Mouse (Mus musculus): ENCODE results near the gene Ccl27a. TPM values are rescaled to one million over a fixed set of nuclear protein-coding genes. Genes with fewer than 3 reads are reported as not detected.
"Not testable (repeated sequence)": the region's sequence is repeated elsewhere in the genome, so short reads cannot be mapped to it uniquely, and the experiment has no call there.

Ccl27a gene
- polyA plus RNA-seq, 1 experiment from 2014 or later = 281 TPM

DNA sequence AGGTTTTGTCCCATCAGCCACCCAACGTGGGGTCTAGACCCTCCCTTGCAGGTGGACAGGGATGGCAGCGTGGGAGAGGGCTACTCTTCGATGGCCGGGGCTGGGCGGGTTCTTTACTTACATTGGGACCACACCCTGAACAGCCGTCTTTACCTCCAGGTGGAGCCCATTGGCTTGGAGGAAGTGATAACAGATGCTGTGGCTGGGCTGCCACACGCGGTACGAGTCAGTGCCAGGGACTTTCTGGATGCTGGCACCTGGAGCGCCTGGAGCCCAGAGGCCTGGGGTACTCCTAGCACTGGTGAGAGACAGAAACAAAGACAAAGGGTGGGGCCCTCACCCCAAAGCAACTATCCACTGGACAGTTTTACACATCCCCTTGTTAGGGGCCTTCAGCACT lies 6.7 kb downstream of the Ccl27a start:
- not testable (repeated sequence) for H3K9ac ChIP-seq (replicated peaks; ENCODE audit: low read depth, low read length); H3K4me1 ChIP-seq (ENCODE audit: control insufficient read depth, insufficient read depth, low read length); H3K9me3 ChIP-seq (ENCODE audit: control insufficient read depth, low read length); H3K27ac ChIP-seq (ENCODE audit: low read depth, low read length); H3K27me3 ChIP-seq (ENCODE audit: control insufficient read depth, insufficient read depth, low read length); ATAC-seq (ENCODE audit: low read depth); H3K4me3 ChIP-seq (ENCODE audit: low read depth, low read length); H3K4me2 ChIP-seq (ENCODE audit: low read depth, low read length); H3K36me3 ChIP-seq (ENCODE audit: control insufficient read depth, insufficient read depth, low read length)
- 89% methylated on average over 10 of the region's 10 CpGs for WGBS

DNA sequence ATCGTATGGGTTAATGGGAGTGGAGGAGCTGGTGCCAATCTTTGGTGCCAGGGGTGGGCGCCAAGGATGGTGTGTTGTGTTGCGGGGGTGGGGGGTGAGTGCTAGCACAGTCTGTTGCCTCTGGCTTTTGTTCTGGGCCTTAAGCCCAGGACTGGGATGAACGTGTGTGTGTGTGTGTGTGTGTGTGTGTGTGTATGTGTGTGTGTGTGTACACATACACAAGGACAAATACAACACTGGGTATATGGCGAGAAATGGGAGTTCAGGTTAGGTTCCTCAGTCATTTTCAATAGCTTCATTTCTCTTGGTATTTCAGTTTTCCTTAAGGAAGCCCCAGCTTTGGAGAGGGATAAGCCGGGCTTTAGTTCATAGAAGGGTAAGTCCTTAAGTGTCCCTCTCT lies 10.9 kb downstream of the Ccl27a start:
- not testable (repeated sequence) for H3K36me3 ChIP-seq (ENCODE audit: control insufficient read depth, insufficient read depth, low read length); H3K4me1 ChIP-seq (ENCODE audit: control insufficient read depth, insufficient read depth, low read length); H3K27ac ChIP-seq (ENCODE audit: low read depth, low read length); ATAC-seq (ENCODE audit: low read depth); H3K9ac ChIP-seq (replicated peaks; ENCODE audit: low read depth, low read length); H3K9me3 ChIP-seq (ENCODE audit: control insufficient read depth, low read length); H3K4me2 ChIP-seq (ENCODE audit: low read depth, low read length); H3K4me3 ChIP-seq (ENCODE audit: low read depth, low read length); H3K27me3 ChIP-seq (ENCODE audit: control insufficient read depth, insufficient read depth, low read length)
- WGBS = 89% methylated on average over 4 of the region's 6 CpGs

DNA sequence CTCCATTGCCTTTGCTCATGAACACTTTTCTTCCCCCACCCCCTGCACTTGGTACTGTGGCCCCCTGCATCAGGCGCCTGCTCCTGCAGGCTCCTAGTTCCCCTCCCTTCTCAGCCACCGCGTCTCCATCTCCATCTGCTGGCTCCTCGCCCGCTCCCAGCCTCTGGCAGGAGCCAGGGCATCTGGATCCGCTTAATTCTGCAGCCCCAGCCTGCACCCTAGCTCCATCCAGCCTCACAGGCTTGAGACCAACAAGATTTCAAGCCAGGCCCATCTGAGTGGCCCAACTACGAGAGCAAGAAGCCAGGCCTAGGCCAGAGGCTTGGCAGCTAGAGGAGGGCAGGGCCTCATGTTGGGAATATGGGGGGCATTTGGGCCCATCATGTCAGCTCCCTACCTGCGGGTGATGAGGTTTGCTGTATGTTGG lies 11.3 kb downstream of the Ccl27a start:
- not testable (repeated sequence) for H3K27ac ChIP-seq (ENCODE audit: low read depth, low read length); H3K9me3 ChIP-seq (ENCODE audit: control insufficient read depth, low read length); H3K4me2 ChIP-seq (ENCODE audit: low read depth, low read length); H3K27me3 ChIP-seq (ENCODE audit: control insufficient read depth, insufficient read depth, low read length); H3K4me1 ChIP-seq (ENCODE audit: control insufficient read depth, insufficient read depth, low read length); H3K4me3 ChIP-seq (ENCODE audit: low read depth, low read length); H3K36me3 ChIP-seq (ENCODE audit: control insufficient read depth, insufficient read depth, low read length)
- peak overlapping the region; percentile 25; the same call in 1 of the 2 replicates for H3K9ac ChIP-seq (replicated peaks; ENCODE audit: low read depth, low read length)
- peak; percentile 56 for ATAC-seq (ENCODE audit: low read depth)
- WGBS = 56% methylated on average over 8 of the region's 8 CpGs

DNA sequence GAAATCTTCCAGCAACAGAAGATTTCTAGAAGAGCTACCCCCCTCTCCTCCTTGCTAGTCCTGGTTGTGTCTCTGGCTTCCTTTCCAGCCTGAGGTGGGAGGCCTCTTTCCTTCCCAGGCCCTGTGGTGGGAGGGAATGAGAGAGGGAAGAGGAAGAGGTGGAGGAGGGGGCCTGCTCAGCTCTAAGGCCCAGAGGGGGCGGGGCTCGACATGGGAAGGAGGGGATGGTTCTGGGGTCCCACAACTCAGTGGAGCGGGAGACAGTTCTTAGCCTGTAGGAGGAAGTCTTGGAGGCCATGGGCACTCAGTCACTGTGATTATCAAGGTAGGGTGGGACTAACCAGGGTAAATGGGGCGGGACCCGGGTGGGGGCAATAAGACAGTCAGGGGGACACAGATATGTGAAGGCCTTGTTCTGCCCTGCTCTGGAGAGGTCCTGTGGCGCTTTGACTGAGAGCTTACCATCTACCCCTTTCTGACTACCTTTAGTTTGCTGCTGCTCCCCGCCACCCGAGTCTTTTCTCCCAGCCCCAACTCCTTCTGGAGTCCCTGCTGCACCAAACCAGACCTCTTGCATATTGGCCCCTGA lies 11.9 kb downstream of the Ccl27a start:
- WGBS = 42% methylated on average over 8 of the region's 8 CpGs
- Histone ChIP-seq H3K4me3 (ENCODE audit: low read depth, low read length) (no peak overlapping the region), H3K9me3 (ENCODE audit: control insufficient read depth, low read length) (no peaks in the 10 kb centered on the region), H3K4me1 (ENCODE audit: control insufficient read depth, insufficient read depth, low read length) (peaks cover 5% of the 10 kb centered on the region; the same call in 1 of the 2 replicates), H3K36me3 (ENCODE audit: control insufficient read depth, insufficient read depth, low read length) (no peaks in the 10 kb centered on the region), H3K4me2 (ENCODE audit: low read depth, low read length) (peak overlapping the region; percentile 21; the same call in 1 of the 2 replicates), H3K27ac (ENCODE audit: low read depth, low read length) (no peak overlapping the region), H3K9ac (replicated peaks; ENCODE audit: low read depth, low read length) (peak overlapping the region; percentile 25; the same call in 1 of the 2 replicates), H3K27me3 (ENCODE audit: control insufficient read depth, insufficient read depth, low read length) (no peaks in the 10 kb centered on the region)
- ATAC-seq (ENCODE audit: low read depth) = peak; percentile 28; the same call in 1 of the 2 replicates

DNA sequence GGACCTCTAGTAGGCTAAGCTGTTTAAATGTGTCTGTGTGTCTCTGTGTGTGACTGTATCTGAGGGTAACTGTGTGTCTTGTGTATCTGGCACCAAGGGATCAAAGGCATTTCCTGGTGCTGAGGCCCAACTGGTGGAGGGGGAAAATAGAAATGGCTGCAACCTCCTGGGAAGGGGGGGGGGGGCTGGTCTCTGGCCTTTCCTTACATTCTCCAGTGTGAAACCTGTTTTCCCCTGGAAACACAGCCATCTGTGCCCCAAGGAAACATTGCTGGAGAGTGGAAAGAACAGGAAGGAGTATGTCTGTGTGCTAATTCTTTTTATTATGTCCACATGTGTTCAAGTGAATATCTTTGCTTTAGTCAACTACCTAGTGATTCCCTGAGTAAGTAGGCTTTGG lies 12.4 kb downstream of the Ccl27a start:
- Histone ChIP-seq H3K27ac (ENCODE audit: low read depth, low read length) (no peak overlapping the region), H3K4me2 (ENCODE audit: low read depth, low read length) (peak overlapping the region; percentile 45), H3K27me3 (ENCODE audit: control insufficient read depth, insufficient read depth, low read length) (no peaks in the 10 kb centered on the region), H3K36me3 (ENCODE audit: control insufficient read depth, insufficient read depth, low read length) (no peaks in the 10 kb centered on the region), H3K9ac (replicated peaks; ENCODE audit: low read depth, low read length) (no peak overlapping the region), H3K4me3 (ENCODE audit: low read depth, low read length) (no peak overlapping the region), H3K4me1 (ENCODE audit: control insufficient read depth, insufficient read depth, low read length) (peaks cover 5% of the 10 kb centered on the region; the same call in 1 of the 2 replicates), H3K9me3 (ENCODE audit: control insufficient read depth, low read length) (no peaks in the 10 kb centered on the region)
- no peak for ATAC-seq (ENCODE audit: low read depth)

DNA sequence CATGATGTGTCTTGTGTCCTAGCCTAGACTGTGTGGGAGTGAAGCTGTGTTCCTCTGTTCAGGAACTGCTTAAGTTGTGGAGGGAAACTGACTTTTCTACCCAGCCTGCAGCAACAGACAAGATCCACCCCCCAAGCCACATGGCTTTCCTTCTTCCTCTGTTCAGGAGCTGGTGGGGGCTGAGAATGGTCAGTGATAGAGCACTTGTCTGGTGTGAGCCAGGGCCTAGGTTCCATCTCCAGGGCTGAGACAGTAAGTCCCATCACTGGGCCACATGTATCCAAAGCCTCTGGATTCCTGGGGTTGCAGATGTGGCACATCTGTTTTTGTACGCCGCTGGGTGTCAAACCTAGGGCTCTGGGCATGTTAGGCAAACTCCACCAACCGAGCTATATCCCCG lies 13.1 kb downstream of the Ccl27a start:
- Histone ChIP-seq H3K4me3 (ENCODE audit: low read depth, low read length) (peak overlapping the region; percentile 29), H3K9ac (replicated peaks; ENCODE audit: low read depth, low read length) (peak overlapping the region; percentile 39), H3K36me3 (ENCODE audit: control insufficient read depth, insufficient read depth, low read length) (no peaks in the 10 kb centered on the region), H3K4me2 (ENCODE audit: low read depth, low read length) (peak overlapping the region; percentile 45), H3K9me3 (ENCODE audit: control insufficient read depth, low read length) (no peaks in the 10 kb centered on the region), H3K4me1 (ENCODE audit: control insufficient read depth, insufficient read depth, low read length) (peaks cover 10% of the 10 kb centered on the region; the same call in 1 of the 2 replicates), H3K27me3 (ENCODE audit: control insufficient read depth, insufficient read depth, low read length) (no peaks in the 10 kb centered on the region), H3K27ac (ENCODE audit: low read depth, low read length) (no peak overlapping the region; the same call in 1 of the 2 replicates)
- ATAC-seq (ENCODE audit: low read depth) = no peak; the same call in 1 of the 2 replicates
- 79% methylated on average over 4 of the region's 4 CpGs for WGBS

DNA sequence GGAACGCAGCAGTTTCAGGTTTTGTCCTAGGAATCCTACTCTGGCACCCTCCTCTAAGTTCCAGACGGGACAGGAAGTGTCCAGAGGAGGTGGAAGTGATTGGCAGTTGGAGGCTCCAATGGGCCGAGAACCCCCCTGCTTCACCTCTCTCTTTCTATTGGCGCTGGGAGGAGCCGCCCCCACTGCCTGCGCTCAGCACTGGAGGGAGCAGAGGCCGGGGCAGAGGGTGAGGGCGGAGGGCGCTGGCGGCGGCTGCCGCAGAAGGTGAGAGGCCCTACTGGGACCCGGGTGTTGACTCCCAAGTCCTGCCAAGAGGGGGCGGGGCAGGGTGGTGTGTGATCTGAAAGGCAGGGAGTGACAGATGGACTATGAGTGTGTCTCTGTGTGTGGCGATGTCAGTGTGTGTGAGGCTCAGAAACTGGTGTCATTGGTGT lies 13.7 kb downstream of the Ccl27a start:
- Histone ChIP-seq H3K36me3 (ENCODE audit: control insufficient read depth, insufficient read depth, low read length) (no peaks in the 10 kb centered on the region), H3K9me3 (ENCODE audit: control insufficient read depth, low read length) (no peaks in the 10 kb centered on the region), H3K4me2 (ENCODE audit: low read depth, low read length) (peak overlapping the region; percentile 45), H3K4me1 (ENCODE audit: control insufficient read depth, insufficient read depth, low read length) (peaks cover 10% of the 10 kb centered on the region; the same call in 1 of the 2 replicates), H3K9ac (replicated peaks; ENCODE audit: low read depth, low read length) (peak overlapping the region; percentile 39; the same call in 1 of the 2 replicates), H3K27me3 (ENCODE audit: control insufficient read depth, insufficient read depth, low read length) (no peaks in the 10 kb centered on the region), H3K4me3 (ENCODE audit: low read depth, low read length) (peak overlapping the region; percentile 29), H3K27ac (ENCODE audit: low read depth, low read length) (no peak overlapping the region; the same call in 1 of the 2 replicates)
- WGBS = under 1% methylated on average over 15 of the region's 15 CpGs
- peak; percentile 71; the same call in 1 of the 2 replicates for ATAC-seq (ENCODE audit: low read depth)

DNA sequence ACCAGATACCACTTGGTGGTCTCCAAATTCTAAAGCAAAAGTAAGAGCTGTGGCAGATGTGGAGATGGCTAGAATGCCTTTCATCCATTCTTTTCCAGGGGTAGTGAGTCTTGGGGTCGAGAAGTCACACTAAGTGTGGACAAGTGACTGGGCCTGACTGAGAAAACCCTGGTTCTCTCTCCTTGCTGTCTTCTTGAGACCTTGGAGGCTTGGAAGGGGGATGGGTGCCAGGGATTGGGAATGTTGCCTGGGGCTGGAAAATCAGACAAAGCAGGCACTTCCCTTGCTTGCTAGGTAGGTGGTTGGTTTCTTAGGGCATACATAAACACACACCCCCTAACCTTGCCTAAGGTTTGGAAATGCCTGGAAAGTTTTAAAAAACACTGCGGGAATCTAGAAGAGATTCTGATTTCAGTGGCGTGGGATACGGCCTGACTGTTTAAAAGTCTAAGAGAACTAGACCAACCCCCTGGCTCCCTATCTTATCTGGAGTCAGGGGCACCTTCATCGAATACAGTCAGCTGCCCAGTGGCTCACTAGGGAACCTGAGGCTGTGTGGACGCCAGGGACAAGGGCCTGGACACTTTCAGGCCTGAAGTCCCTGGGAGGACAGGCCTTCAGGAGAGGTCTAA lies 14.3 kb downstream of the Ccl27a start:
- no peak for ATAC-seq (ENCODE audit: low read depth)
- Histone ChIP-seq H3K27ac (ENCODE audit: low read depth, low read length) (no peak overlapping the region), H3K9ac (replicated peaks; ENCODE audit: low read depth, low read length) (peak overlapping the region; percentile 39; the same call in 1 of the 2 replicates), H3K4me2 (ENCODE audit: low read depth, low read length) (peak overlapping the region; percentile 45), H3K27me3 (ENCODE audit: control insufficient read depth, insufficient read depth, low read length) (no peaks in the 10 kb centered on the region), H3K4me3 (ENCODE audit: low read depth, low read length) (peak overlapping the region; percentile 29), H3K4me1 (ENCODE audit: control insufficient read depth, insufficient read depth, low read length) (peaks cover 12% of the 10 kb centered on the region; the same call in 1 of the 2 replicates), H3K9me3 (ENCODE audit: control insufficient read depth, low read length) (no peaks in the 10 kb centered on the region), H3K36me3 (ENCODE audit: control insufficient read depth, insufficient read depth, low read length) (no peaks in the 10 kb centered on the region)
- WGBS = 44% methylated on average over 6 of the region's 6 CpGs

DNA sequence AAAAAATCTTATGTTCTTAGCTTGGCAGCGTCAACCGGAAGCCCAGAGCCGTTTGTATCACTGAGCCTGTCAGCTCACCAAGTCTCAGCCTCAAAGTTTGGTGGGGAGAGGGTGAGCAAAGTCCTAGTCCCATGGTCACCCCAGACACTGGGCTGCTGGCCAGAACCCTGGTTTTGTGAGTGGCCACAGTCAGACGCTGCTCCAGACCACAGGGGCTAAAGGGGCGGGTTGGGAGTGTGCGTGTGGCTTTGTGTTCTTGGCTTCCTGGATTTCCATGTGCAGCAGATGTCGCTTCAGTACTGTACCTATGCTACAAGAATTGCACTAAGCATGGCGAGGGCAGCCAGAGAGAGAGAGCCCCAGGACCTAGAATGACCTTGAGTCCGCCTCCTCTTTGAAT lies 14.8 kb downstream of the Ccl27a start:
- no peak overlapping the region for H3K9ac ChIP-seq (replicated peaks; ENCODE audit: low read depth, low read length)
- H3K9me3 ChIP-seq (ENCODE audit: control insufficient read depth, low read length) = no peaks in the 10 kb centered on the region
- H3K27ac ChIP-seq (ENCODE audit: low read depth, low read length) = no peak overlapping the region
- no peak overlapping the region for H3K4me3 ChIP-seq (ENCODE audit: low read depth, low read length)
- no peaks in the 10 kb centered on the region for H3K36me3 ChIP-seq (ENCODE audit: control insufficient read depth, insufficient read depth, low read length)
- H3K27me3 ChIP-seq (ENCODE audit: control insufficient read depth, insufficient read depth, low read length) = no peaks in the 10 kb centered on the region
- peaks cover 15% of the 10 kb centered on the region; the same call in 1 of the 2 replicates for H3K4me1 ChIP-seq (ENCODE audit: control insufficient read depth, insufficient read depth, low read length)
- H3K4me2 ChIP-seq (ENCODE audit: low read depth, low read length) = no peak overlapping the region
- ATAC-seq (ENCODE audit: low read depth) = no peak
- WGBS = 89% methylated on average over 9 of the region's 9 CpGs

Data from neural tube, embryonic 14.5 days (tissue).